Mouse (Mus musculus) neural tube, embryonic 14.5 days (tissue): ENCODE data around the gene Rpl29. TPM values are rescaled to one million over a fixed set of nuclear protein-coding genes. Genes with fewer than 3 reads are reported as not detected.
A peak's percentile ranks its signal among the peaks of the same experiment; 100 is the strongest.

Experiments
- ATAC-seq: fragments of 200-750 bp; cut with Nextera tagmentation; 2 replicates; pipeline ENCODE4 v1.8.0; 2017; ENCODE audit warnings: low read depth, mild to moderate bottlenecking, moderate TSS enrichment, moderate library complexity
- H3K27ac ChIP-seq: fragments of 300-500 bp; sonication (generic); 2 replicates; pipeline ENCODE4 v1.5.1; 2014; ENCODE audit warnings: low read depth, mild to moderate bottlenecking, control low read depth, low read length, moderate library complexity, mixed read lengths
- H3K27me3 ChIP-seq: fragments of 300-500 bp; sonication (generic); 2 replicates; pipeline ENCODE4 v1.6.1; 2014; ENCODE audit warnings: low read length; ENCODE audit not compliant: control insufficient read depth, insufficient read depth
- H3K36me3 ChIP-seq: fragments of 300-500 bp; sonication (generic); 2 replicates; pipeline ENCODE4 v1.6.1; 2014; ENCODE audit warnings: low read length, mixed read lengths; ENCODE audit not compliant: control insufficient read depth, insufficient read depth
- H3K4me1 ChIP-seq: fragments of 300-500 bp; sonication (generic); 2 replicates; pipeline ENCODE4 v1.6.1; 2014; ENCODE audit warnings: low read length; ENCODE audit not compliant: control insufficient read depth, insufficient read depth
- H3K4me2 ChIP-seq: fragments of 300-500 bp; sonication (generic); 2 replicates; pipeline ENCODE4 v1.6.1; 2014; ENCODE audit warnings: mild to moderate bottlenecking, low read depth, low read length, control low read depth
- H3K4me3 ChIP-seq: fragments of 300-500 bp; sonication (generic); 2 replicates; pipeline ENCODE4 v1.5.1; 2014; ENCODE audit warnings: low read depth, low read length, control low read depth, mixed read lengths
- H3K9ac ChIP-seq: fragments of 300-500 bp; sonication (generic); replicated peaks from 2 replicates; pipeline ENCODE4 v1.6.1; 2014; ENCODE audit warnings: low read depth, mild to moderate bottlenecking, control low read depth, low read length, mixed read lengths
- H3K9me3 ChIP-seq: fragments of 300-500 bp; sonication (generic); 2 replicates; pipeline ENCODE4 v1.6.1; 2016; ENCODE audit warnings: low read length; ENCODE audit not compliant: control insufficient read depth
- WGBS: fragments of 180-500 bp; shearing (Covaris S2); extraction: QIAGEN DNeasy Blood & Tissue Kit; methylation state at CpG from one replicate; pipeline ENCODE4 v1.1.7; 2014; 5-methylcytosine and 5-hydroxymethylcytosine counted together
- polyA plus RNA-seq: library from polyadenylated mRNA; unstranded; fragments of >200 nt; fragmentation: Nextera tagmentation; extraction: Ambion mirVana; gene quantifications from 2 replicates; pipeline ENCODE4 v1.2.1, GENCODE M21; 2014

Gene Rpl29
- polyA plus RNA-seq, 1 experiment from 2014 or later = 719 TPM

- no peaks in the 10 kb centered on the region for H3K9me3 ChIP-seq
- no peak overlapping the region for H3K9ac ChIP-seq
- WGBS = 91% methylated on average over 5 of the region's 5 CpGs
- no peaks in the 10 kb centered on the region for H3K27me3 ChIP-seq
- no peak overlapping the region for H3K4me2 ChIP-seq
- H3K36me3 ChIP-seq = no peaks in the 10 kb centered on the region
- peaks cover 9% of the 10 kb centered on the region for H3K4me1 ChIP-seq
- ATAC-seq = no peak
- H3K4me3 ChIP-seq = no peak overlapping the region
- no peak overlapping the region for H3K27ac ChIP-seq
These were observed 44.5 kb downstream of the Rpl29 start for GRCm38 (mm10) chr9:106473753-106474105.

- Histone ChIP-seq H3K27me3 (no peaks in the 10 kb centered on the region), H3K27ac (no peak overlapping the region), H3K9ac (0 out of 2 replicates have a peak overlapping the region, but pooled peaks have one; percentile 21), H3K36me3 (no peaks in the 10 kb centered on the region), H3K4me1 (peaks cover 9% of the 10 kb centered on the region), H3K4me2 (no peak overlapping the region), H3K9me3 (no peaks in the 10 kb centered on the region), H3K4me3 (no peak overlapping the region)
- ATAC-seq = no peak
- WGBS = 6% methylated on average over 6 of the region's 6 CpGs
These were observed 45.2 kb downstream of the Rpl29 start for GRCm38 (mm10) chr9:106474456-106474855.

GRCm38 (mm10) chr9:106475046-106475445 is 45.8 kb downstream of the Rpl29 start:
- no peak for ATAC-seq

GRCm38 (mm10) chr9:106475663-106476001 is 46.4 kb downstream of the Rpl29 start, which contains the start of gene Rrp9:
Gene Rrp9, plus strand, starts transcription at chr9:106475963.
- peaks cover 9% of the 10 kb centered on the region for H3K4me1 ChIP-seq
- ATAC-seq = no peak
- peak within 1 kb of the TSS; percentile 21; the same call in 1 of the 2 replicates for H3K4me2 ChIP-seq
- no peaks in the 10 kb centered on the region for H3K27me3 ChIP-seq
- H3K9ac ChIP-seq = no peak within 1 kb of the TSS
- H3K4me3 ChIP-seq = no peak within 1 kb of the TSS
- WGBS = 92% methylated on average over 10 of the region's 10 CpGs
- H3K27ac ChIP-seq = no peak within 1 kb of the TSS
- peaks cover 2% of the 10 kb centered on the region; the same call in 1 of the 2 replicates for H3K36me3 ChIP-seq
- no peaks in the 10 kb centered on the region for H3K9me3 ChIP-seq

More at GRCm38 (mm10) chr9:106475046-106475445, 45.8 kb downstream of the Rpl29 start:
- no peak overlapping the region for H3K4me3 ChIP-seq
- H3K9ac ChIP-seq = no peak overlapping the region
- H3K9me3 ChIP-seq = no peaks in the 10 kb centered on the region
- H3K4me2 ChIP-seq = no peak overlapping the region
- H3K4me1 ChIP-seq = peaks cover 9% of the 10 kb centered on the region
- 73% methylated on average over 7 of the region's 7 CpGs for WGBS
- H3K27me3 ChIP-seq = no peaks in the 10 kb centered on the region
- H3K36me3 ChIP-seq = no peaks in the 10 kb centered on the region
- H3K27ac ChIP-seq = no peak overlapping the region

GRCm38 (mm10) chr9:106476002-106476923 is 47.0 kb downstream of the Rpl29 start:
- Histone ChIP-seq H3K36me3 (peaks cover 7% of the 10 kb centered on the region; the same call in 1 of the 2 replicates), H3K27me3 (no peaks in the 10 kb centered on the region), H3K4me1 (peaks cover 9% of the 10 kb centered on the region), H3K9ac (no peak overlapping the region), H3K9me3 (no peaks in the 10 kb centered on the region), H3K27ac (no peak overlapping the region), H3K4me2 (peak overlapping the region; percentile 21; the same call in 1 of the 2 replicates), H3K4me3 (no peak overlapping the region)
- no peak; the same call in 1 of the 2 replicates for ATAC-seq
- WGBS = 43% methylated on average over 16 of the region's 16 CpGs

GRCm38 (mm10) chr9:106476924-106477484 is 47.8 kb downstream of the Rpl29 start, which contains the start of gene Parp3:
Gene Parp3, minus strand, starts transcription at chr9:106476949.
- Histone ChIP-seq H3K4me1 (peaks cover 9% of the 10 kb centered on the region), H3K4me2 (peak within 1 kb of the TSS; percentile 87), H3K36me3 (peaks cover 7% of the 10 kb centered on the region; the same call in 1 of the 2 replicates), H3K4me3 (peak within 1 kb of the TSS; percentile 62), H3K27me3 (no peaks in the 10 kb centered on the region), H3K9ac (peak within 1 kb of the TSS; percentile 57), H3K9me3 (no peaks in the 10 kb centered on the region), H3K27ac (no peak within 1 kb of the TSS)
- peak; percentile 98 for ATAC-seq
- under 1% methylated on average over 41 of the region's 41 CpGs for WGBS

GRCm38 (mm10) chr9:106477649-106478048 is 48.4 kb downstream of the Rpl29 start:
- WGBS = 5% methylated on average over 16 of the region's 16 CpGs
- peaks cover 7% of the 10 kb centered on the region; the same call in 1 of the 2 replicates for H3K36me3 ChIP-seq
- ATAC-seq = no peak
- peak overlapping the region; percentile 62 for H3K4me3 ChIP-seq
- peak overlapping the region; percentile 57 for H3K9ac ChIP-seq
- peak overlapping the region; percentile 87 for H3K4me2 ChIP-seq
- H3K27ac ChIP-seq = no peak overlapping the region
- no peaks in the 10 kb centered on the region for H3K9me3 ChIP-seq
- peaks cover 9% of the 10 kb centered on the region for H3K4me1 ChIP-seq
- no peaks in the 10 kb centered on the region for H3K27me3 ChIP-seq

GRCm38 (mm10) chr9:106478101-106478500 is 48.8 kb downstream of the Rpl29 start:
- peaks cover 7% of the 10 kb centered on the region; the same call in 1 of the 2 replicates for H3K36me3 ChIP-seq
- H3K27ac ChIP-seq = no peak overlapping the region
- peak overlapping the region; percentile 57 for H3K9ac ChIP-seq
- peak overlapping the region; percentile 62 for H3K4me3 ChIP-seq
- peaks cover 9% of the 10 kb centered on the region for H3K4me1 ChIP-seq
- 85% methylated on average over 9 of the region's 9 CpGs for whole genome bisulfite sequencing
- H3K4me2 ChIP-seq = peak overlapping the region; percentile 87
- H3K27me3 ChIP-seq = no peaks in the 10 kb centered on the region
- no peaks in the 10 kb centered on the region for H3K9me3 ChIP-seq
- no peak for ATAC-seq

GRCm38 (mm10) chr9:106480541-106480940 is 51.3 kb downstream of the Rpl29 start:
- H3K4me1 ChIP-seq = peaks cover 6% of the 10 kb centered on the region
- no peak overlapping the region for H3K4me3 ChIP-seq
- no peak overlapping the region for H3K27ac ChIP-seq
- H3K36me3 ChIP-seq = peaks cover 10% of the 10 kb centered on the region
- H3K9me3 ChIP-seq = no peaks in the 10 kb centered on the region
- no peak for ATAC-seq
- 92% methylated on average over 7 of the region's 7 CpGs for WGBS
- H3K27me3 ChIP-seq = no peaks in the 10 kb centered on the region
- H3K4me2 ChIP-seq = no peak overlapping the region
- H3K9ac ChIP-seq = no peak overlapping the region
